Mouse (Mus musculus) adrenal gland (tissue): ENCODE measurements around the gene Tcl1b5.
"Not testable (repeated sequence)": the region's sequence is repeated elsewhere in the genome, so short reads cannot be mapped to it uniquely, and the experiment has no call there.

Source experiments
- intact Hi-C: fragments of 180-260 bp; cut with DNase I; formaldehyde crosslinking; loops from one replicate; pipeline ENCODE4 v1.15.1; 2025
- long read RNA-seq, 2 experiments: library from polyadenylated mRNA; unstranded; transcript quantifications; one replicate each; pipeline ENCODE4 v2.0.0; 2020; ENCODE audit warnings: borderline replicate concordance in 1 of 2; ENCODE audit not compliant: insufficient replicate concordance in 1 of 2

The Tcl1b5 gene
- long read RNA-seq, experiment 1 = 0 reads
- long read RNA-seq, experiment 2 = 0 reads

DNA sequence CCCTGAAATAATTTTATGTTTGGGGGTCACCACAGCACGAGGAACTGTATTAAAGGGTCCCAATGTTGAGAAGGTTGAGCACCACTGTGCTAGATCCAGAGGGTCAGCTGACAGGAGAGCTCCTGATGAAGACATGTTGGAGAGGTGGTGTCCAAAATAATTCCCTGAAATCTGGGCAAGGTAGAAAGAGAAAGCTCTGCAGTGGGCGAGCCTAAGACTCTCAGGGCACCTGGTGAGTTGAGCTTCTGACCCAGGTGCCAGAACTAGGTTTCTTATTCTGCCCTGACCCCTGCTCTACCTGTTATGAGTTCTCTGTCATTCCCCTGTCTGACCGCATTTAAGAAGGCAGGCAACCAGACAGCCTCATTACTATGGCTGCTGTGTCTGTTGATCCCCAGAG is at the start of gene Tcl1b5:
TSS of gene Tcl1b5 (plus strand) at position 301 of the 400 bp plus-strand sequence.
- intact Hi-C loops = loop anchor here (10.0 kb wide), 1 partner anchor 121 kb away; no protein-coding TSS in a partner anchor

DNA sequence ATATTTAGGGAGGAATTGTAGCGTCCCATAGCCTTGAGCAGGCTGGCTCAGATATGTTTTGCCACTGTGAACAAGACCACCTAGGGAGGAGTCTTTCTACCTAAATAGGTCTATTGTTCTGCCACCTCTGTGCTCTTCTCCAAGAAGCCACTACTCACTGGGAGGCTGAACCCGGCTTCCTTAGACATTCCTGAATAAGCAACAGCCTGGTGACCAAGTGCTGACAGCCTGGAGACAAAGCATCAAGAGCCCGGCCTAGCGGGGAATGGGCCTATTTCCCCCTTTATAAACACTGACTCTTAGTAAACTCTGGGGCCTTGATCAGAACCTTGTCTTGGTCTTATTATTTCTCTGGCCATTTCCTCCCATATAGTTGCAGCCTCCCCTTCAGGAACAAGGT is 49.6 kb upstream of the Tcl1b5 start:
- intact Hi-C loops = no loop called here

GRCm38 (mm10) chr12:105127607-105128006 is 48.5 kb upstream of the Tcl1b5 start:
- intact Hi-C loops = no loop called here

DNA sequence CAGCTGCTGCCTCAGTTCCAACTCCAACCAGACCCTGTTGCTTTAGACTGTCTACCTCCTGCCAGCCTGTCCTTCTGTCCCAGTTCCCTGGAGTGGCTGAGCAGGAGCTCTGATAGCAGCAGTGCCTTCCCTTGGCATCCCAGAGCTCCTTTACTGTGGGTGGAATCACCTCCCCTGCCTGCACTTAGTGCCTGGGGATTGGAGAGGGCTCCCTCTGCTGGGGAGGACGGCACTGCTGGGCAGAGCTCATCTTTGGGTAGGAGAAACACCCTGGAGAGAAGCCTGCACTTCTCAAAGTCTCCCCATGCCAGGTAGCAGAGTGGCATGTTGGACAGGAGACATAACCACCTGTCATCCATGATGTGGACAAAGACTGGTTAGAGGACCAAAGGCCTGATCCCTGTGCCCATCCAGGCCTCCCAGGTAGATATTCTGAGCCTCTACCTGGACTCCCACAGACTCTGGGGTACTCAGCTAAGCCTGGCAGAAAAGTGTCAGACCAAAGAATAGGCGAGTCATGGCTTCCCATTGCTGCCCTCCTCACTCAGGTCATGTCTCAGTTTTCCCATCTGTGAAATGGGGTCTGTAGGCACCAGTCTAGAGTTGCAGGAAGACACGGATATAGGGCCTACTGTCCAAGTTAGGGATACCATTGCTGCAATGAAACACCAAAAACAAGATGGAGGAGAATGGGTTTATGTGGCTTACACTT is 46.5 kb upstream of the Tcl1b5 start:
- intact Hi-C loops = not testable (repeated sequence)

GRCm38 (mm10) chr12:105134167-105134566 is 42.0 kb upstream of the Tcl1b5 start:
- intact Hi-C loops = not testable (repeated sequence)

DNA sequence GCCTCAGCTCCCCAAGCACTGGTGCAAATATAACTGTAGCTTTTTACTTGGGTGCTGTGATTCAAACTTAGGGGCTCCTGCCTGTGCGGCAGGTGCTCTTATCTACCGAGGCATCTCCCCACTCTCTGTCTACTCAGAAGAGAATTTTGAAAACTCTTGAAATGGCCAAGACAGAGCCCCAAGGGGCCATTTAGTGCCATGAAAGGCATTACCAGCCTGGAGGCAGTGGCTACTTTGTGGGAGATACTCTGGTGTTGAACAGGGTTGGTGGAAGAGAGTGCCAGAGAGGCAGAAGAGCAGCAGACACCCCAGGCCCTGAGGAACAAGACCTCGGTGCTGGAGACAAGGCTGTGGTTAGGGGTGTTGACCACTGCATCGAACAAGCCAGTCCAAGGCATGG is 41.3 kb upstream of the Tcl1b5 start:
- intact Hi-C loops = not testable (repeated sequence)

DNA sequence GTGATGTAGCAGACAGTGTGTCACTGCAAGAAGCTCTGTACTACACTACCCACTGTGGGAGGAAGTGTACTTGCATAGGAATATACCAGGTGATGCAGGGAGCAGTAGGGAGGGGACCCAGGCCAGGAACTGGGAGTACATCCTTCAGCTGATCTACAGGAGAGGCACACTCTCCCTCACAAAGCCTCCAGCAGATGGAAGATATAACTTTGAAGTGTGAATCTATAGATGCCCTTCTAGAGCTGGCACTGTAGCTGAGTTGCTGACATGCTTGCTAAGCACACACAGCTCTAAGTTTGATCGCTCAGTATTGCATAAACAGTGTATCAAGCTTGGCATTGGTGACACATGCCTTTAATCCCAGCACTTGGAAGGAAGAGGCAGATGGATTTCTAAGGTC is 38.4 kb upstream of the Tcl1b5 start:
- intact Hi-C loops = not testable (repeated sequence)

DNA sequence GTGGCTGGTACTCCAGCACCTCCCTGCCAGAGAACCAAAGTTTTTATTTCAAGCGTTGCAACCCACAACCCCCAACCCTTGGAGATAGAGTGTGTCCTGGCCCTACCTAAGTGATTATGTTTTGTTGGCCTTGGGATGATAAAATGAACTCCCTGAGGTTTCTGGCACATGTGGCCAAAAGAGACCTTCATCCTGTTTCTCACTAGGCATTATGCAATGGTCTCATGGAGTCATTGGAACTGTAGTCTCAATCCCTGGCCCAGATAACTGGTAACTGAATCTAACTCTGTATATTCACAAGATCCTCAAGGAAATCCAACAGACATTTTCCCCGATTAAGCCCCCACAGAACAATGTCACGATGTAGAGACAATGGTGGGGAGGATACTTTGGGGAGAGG is 33.0 kb upstream of the Tcl1b5 start:
- intact Hi-C loops = no loop called here

- intact Hi-C loops = not testable (repeated sequence)
Observed at GRCm38 (mm10) chr12:105144928-105145327, 31.2 kb upstream of the Tcl1b5 start.

GRCm38 (mm10) chr12:105145714-105146113 is 30.4 kb upstream of the Tcl1b5 start, which contains the start of gene Tcl1b2:
TSS of gene Tcl1b2 (plus strand) at chr12:105146014.
- intact Hi-C loops = no loop called here

DNA sequence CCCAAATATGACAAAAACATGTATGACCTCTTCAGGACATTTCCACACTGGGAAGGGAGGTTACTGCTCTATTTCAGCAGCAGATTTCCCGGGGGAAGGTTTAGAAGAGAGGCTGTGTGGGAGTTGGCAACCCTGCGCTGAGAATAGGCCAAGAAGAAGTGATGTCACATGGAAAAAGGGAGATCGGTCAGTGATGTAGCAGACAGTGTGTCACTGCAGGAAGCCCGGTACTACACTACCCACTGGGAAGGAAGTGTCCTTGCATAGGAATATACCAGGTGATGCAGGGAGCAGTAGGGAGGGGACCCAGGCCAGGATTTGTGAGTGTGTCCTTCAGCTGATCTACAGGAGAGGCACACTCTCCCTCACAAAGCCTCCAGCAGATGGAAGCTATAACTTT is 20.9 kb upstream of the Tcl1b5 start:
- intact Hi-C loops = not testable (repeated sequence)

DNA sequence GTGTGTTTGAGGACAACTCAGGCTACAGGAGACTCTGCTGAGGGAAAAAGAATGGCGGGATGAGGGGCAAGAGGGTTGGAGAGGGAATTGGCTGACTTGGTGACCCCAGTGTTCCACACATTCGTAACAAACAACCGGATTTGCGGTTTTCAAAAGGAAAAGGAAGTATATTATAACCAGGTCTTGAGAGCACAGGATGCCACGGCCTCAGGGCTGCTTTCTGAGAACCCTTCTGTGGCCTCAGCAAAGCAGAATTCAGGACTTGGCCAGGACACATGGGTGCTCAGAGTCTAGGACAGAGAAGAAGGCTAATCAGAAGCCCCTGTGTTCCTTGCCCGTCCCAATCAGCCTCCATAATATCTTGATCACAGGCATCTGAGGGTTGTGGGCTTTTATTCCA is 17.3 kb upstream of the Tcl1b5 start:
- intact Hi-C loops = no loop called here

DNA sequence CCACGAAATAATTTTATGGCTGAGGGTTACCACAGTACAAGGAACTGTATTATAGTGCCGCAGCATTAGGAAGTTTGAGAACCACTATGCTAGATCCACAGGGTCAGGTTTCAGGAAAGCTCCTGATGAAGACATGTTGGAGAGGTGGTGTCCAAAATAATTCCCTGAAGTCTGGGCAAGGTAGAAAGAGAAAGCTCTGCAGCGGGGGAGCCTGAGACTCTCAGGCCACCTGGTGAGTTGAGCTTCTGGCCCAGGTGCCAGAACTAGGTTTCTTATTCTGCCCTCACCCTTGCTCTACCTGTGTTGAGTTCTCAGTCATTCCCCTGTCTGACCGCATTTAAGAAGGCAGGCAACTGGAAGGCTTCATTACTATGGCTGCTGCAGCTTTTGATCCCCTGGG is 16.8 kb upstream of the Tcl1b5 start, which contains the start of gene Tcl1b1:
TSS of gene Tcl1b1 (plus strand) at position 301 of the 400 bp plus-strand sequence.
- intact Hi-C loops = no loop called here

- intact Hi-C loops = no loop called here
Observed at GRCm38 (mm10) chr12:105166734-105167133, 9.4 kb upstream of the Tcl1b5 start.

GRCm38 (mm10) chr12:105173366-105173765 is 2.8 kb upstream of the Tcl1b5 start:
- intact Hi-C loops = loop anchor here (10.0 kb wide), 1 partner anchor 119 kb away; no protein-coding TSS in a partner anchor

- intact Hi-C loops = loop anchor here (10.0 kb wide), 1 partner anchor 120 kb away; no protein-coding TSS in a partner anchor
Observed at GRCm38 (mm10) chr12:105174318-105174717, 1.8 kb upstream of the Tcl1b5 start.

- intact Hi-C loops = not testable (repeated sequence)
Observed at GRCm38 (mm10) chr12:105181040-105181644, 5.0 kb downstream of the Tcl1b5 start.

DNA sequence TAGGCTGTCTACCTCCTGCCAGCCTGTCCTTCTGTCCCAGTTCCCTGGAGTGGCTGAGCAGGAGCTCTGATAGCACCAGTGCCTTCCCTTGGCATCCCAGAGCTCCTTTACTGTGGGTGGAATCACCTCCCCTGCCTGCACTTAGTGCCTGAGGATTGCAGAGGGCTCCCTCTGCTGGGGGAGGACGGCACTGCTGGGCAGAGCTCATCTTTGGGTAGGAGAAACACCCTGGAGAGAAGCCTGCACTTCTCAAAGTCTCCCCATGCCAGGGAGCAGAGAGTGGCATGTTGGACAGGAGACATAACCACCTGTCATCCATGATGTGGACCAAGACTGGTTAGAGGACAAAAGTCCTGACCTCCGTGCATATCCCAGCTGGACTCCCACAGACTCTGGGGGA is 12.8 kb downstream of the Tcl1b5 start:
- intact Hi-C loops = not testable (repeated sequence)

DNA sequence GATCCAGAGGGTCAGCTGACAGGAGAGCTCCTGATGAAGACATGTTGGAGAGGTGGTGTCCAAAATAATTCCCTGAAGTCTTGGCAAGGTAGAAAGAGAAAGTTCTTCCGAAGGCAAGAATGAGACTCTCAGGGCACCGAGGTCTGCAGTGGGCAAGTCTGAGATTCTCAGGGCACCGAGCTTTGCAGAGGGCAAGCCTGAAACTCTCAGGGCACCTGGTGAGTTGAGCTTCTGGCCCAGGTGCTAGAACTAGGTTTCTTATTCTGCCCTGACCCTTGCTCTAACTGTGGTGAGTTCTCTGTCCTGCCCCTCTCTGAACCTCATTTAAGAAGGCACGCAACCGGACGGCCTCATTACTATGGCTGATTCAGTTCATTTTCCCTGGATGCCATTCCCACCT is 14.6 kb downstream of the Tcl1b5 start, which contains the start of gene Tcl1b3:
TSS of gene Tcl1b3 (plus strand) at position 301 of the 400 bp plus-strand sequence.
- intact Hi-C loops = not testable (repeated sequence)

- intact Hi-C loops = not testable (repeated sequence)
Observed at GRCm38 (mm10) chr12:105199684-105200497, 23.7 kb downstream of the Tcl1b5 start.

DNA sequence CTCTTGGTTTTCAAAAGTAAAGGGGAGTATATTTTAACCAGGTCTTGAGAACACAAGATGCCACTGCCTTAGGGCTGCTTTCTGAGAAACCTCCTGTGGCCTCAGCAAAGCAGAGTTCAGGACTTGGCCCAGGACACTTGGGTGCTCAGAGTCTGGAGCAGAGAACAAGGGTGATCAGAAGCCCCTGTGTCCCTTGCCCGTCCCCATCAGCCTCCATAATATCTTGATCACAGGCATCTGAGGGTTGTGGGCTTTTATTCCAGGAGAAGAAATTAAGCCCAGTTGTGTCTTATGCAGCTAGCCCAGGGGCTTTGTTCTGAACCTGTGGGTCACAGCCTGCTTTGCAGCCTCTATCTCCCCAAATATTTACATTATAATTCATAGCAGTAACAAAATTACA is 25.5 kb downstream of the Tcl1b5 start, which contains the start of gene Tcl1b4:
TSS of gene Tcl1b4 (plus strand) at position 301 of the 400 bp plus-strand sequence.
- intact Hi-C loops = not testable (repeated sequence)
